Mouse (Mus musculus) testis, postnatal 10 days (tissue): Measurements from ENCODE around the gene Elp6.
"Not testable (repeated sequence)": the region's sequence is repeated elsewhere in the genome, so short reads cannot be mapped to it uniquely, and the experiment has no call there.

ENCODE experiments used
- DNase-seq: peaks from one replicate; pipeline ENCODE4 v3.0.0; 2021; ENCODE audit warnings: low spot score

The Elp6 gene

DNA sequence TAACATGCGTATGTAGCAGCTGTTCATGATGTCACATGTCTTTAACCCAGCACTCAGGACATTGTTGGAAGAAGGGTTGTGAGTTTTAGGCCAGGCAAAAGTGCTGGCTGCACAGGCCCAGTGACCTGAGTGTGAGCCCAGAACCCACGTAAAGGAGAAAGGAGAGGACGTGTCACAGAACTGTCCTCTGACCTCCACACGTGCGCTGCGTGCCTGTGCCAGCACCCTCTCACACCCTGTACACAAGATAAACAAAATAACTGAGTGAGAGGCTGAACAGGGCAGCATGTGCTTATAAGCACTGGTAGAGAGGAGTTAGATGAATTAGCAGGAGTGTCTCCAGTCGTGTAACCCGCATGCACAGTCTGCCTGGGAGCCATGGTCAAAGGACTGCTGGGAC lies 11.5 kb downstream of the Elp6 start:
- no peak for DNase-seq

DNA sequence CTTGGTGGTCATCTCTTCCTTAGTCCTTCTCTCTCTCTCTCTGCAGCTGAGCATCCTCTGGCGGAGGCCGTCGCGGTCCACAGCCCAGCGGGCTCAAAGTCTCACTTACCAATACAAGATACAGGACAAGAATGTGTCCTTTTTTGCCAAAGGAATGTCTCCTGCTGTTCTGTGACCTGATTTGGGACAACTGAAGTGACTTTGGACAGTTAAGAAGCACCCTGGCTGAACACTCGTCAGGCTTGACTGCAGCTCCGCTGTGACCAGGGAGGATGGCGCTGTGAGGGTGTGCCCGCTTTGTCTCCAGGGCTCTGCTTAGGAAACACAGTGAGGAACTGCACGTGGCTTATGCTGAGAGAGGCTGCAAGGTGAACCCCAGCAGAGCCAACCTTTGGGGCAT lies 15.8 kb downstream of the Elp6 start:
- DNase-seq = no peak

DNA sequence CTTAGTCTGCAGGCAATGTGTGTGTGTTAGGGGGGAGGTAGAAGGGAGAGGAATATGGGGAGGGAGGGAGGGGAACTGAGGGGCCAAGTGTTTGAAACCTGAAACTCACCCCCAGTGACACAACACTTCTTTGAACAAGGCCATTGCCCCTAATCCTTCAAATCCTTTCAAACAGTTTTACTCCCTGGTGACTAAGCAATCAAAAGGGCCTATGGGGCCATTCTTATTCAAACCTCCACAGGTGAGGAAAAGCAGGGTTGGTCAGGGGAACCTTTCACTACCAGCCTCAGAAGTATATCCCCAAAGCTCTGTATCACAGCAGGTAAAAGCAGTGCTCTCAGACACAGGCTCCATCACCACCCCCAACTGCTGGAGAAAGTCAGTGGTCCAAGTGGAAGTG lies 18.0 kb downstream of the Elp6 start:
- DNase-seq = no peak

DNA sequence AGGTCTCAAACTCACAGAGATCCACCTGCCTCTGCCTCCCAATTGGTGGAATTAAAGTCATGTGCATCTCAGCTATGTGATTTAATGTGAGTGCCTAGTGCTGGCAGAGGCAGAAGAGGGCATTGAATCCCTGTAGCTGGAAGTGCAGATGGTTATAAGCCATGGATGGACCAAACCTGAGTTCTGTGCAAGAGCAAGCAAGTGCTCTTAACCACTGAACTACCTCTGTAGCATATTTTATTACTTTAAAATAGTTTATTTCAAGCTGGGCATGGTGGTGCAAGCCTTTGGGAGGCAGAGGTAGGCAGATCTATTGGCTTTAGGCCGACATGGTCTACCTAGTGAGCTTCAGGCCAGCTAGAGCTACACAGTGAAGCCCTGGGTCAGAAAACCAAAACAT lies 19.2 kb downstream of the Elp6 start:
- no peak for DNase-seq

DNA sequence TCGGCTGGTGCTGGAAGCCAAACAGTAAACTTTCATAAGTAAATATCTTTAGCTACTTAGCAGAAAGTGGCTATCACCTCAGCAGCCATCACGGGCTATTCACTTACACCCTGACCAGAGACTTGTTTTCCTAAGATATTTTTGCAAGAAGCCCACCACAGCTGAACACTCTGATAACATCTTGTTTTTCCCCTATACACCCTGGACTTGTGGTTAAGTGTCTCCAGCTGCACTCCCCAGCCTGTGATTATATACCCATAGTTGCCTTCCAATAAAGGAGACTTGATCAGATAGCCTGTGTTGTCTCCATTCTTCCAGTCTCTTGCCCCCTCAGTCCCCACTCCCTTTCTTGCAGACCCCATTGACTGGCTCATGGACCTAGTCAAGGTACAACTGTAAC lies 23.2 kb downstream of the Elp6 start:
- no peak for DNase-seq

DNA sequence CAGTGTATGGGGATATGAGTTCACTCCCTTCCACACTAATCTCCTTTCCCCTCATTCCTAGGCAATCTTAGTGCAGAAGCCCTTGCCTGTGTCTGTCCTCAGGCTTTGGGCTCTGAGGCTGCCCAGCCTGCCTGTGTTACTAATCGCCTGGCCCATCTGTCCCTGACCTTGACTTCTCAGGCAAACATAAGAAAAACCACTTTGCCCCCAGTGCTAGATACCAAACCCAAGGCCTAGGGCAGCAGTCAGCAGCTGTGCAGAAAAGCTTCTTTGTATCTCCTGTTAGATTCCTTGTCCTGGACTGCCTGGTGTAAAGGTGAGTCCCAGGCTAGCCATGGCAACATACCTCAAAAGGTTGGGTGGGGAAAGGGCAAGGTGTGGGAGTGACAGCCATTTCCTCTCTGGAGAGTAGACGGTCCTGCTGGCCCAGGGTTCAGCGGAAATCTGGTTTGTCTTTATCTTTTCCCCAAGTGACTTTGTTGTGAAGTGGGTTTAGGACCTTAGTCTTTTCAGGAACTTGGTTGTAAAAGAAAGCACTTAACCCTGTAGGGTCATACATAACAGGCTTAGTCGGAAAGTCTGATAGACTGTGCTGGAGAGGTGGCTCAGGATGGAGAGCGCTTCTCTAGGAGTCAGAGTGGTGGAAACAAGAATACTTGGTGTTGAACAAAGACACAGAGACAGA lies 24.1 kb downstream of the Elp6 start:
- DNase-seq = no peak

DNA sequence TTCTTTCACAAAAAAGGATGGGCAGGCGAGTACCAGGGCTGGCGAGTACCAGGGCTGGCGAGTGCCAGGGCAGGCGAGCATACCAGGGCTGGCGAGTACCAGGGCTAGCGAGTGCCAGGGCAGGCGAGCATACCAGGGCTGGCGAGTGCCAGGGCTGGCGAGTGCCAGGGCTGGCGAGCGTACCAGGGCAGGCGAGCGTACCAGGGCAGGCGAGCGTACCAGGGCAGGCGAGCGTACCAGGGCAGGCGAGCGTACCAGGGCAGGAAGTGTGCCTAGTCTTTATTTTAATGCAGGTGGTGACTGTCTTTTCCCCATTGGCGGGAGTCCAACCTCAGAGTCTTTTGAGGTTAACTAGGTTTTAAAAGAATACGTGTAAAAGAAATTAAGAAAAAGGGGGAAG lies 24.7 kb downstream of the Elp6 start:
- no peak for DNase-seq

DNA sequence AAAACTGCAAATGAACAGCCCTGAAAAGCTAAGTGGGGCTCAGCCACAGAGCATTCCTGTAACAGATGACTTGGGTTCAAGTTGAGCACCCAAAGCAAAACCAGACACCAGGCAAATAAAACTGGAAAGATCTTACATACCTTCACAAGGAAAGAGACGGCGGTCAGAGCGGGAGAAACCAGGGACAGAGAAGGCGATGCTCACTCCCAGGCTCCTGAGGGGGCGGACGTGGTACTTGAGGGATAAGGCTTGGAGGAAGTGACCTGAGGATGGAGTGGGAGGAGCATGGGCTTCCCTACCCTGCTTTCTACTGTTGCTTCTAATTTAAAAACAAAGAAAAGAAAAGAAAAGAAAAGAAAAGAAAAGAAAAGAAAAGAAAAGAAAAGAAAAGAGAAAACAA lies 25.4 kb downstream of the Elp6 start:
- no peak for DNase-seq

DNA sequence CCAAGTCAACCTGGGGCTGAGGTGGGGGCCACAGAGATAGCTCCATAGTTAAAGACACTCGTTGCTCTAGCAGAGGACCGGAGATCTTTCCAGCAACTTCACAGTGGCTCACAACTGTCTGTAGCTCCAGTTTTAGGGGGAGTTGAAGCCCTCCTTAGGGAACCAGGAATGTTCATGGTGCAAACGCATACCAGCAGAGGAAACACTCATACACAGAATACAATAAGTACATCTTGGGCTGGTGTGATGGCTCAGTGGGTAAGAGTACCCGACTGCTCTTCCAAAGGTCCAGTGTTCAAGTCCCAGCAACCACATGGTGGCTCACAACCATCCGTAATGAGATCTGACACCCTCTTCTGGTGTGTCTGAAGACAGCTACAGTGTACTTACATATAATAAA lies 25.9 kb downstream of the Elp6 start:
- not testable (repeated sequence) for DNase-seq

DNA sequence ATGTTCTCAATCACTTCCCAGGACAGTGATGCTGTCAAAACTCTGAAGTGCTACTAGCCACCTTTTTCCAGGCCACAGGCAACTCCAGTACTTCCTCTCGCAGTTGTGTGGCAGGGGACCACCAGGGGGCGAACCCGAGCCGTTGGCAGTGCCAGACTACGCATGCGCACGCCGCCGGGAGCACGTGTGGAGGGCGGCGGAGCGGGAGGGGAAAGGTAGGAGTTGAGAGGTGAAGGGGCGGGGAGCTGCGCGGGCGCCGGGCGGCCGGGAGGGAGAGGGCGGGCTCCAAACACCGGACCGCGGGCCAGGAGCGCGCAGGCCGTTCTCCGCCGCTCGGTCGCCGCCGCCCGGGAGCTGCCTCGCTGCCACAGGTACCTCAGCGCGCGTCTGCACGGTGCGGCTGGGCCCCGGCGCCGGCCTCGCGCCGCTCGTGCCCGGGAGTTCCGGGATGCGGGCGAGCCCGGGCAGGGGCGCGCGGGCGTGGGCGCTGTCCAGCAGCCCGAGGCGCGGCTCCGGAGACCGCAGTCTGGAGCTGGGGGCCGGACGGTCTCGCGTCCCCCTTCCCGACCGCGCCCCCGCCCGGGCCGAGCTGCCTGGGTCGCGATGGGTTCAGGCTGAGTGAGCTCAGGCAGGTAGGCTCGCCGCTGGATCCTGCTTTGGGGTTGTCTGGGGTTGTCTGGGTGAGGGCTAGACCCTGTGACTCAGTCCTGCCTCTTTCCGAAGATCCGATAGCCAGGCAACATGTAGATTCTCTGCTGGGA lies 28.3 kb downstream of the Elp6 start, which contains the start of gene Scap:
Scap (plus strand) TSS at position 154 of the 761 bp plus-strand sequence.
- peak; percentile 99 for DNase-seq

DNA sequence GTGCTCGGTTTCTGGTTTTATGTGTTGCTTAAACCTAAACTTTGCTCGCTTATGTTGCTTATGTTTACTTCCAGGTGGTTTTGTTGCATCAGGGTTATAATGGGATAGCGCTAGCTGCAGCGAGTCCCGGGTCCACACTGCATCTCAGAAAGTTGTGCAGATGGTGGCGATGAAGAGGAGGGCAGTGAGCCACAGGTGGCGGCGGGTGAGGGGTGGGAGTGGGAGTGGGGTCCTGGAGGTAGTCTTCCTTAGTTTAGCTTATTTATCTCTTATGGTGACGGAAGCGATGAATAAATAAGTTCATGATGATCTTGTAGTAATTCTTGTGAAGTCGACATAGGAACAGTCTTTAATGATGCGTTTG lies 28.9 kb downstream of the Elp6 start:
- DNase-seq = no peak

DNA sequence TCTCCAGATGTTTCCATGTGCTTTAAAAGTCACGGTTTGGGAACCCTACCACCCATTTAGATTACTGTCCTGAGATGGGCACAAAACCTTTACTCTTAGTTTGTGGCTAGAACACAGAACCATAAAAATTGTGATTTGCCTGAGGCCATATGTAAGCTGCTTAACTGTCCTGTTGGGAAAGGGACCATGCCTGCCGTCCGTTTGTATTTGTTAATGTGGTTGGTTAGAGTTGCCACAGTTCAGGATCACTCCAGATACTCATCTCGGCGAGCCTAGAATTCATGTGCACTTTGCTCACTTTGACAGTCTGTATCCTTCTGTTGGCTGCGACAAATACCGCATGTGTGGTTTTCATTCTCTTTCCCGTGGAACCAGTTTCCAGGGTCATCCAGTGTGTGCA lies 29.9 kb downstream of the Elp6 start:
- no peak for DNase-seq

DNA sequence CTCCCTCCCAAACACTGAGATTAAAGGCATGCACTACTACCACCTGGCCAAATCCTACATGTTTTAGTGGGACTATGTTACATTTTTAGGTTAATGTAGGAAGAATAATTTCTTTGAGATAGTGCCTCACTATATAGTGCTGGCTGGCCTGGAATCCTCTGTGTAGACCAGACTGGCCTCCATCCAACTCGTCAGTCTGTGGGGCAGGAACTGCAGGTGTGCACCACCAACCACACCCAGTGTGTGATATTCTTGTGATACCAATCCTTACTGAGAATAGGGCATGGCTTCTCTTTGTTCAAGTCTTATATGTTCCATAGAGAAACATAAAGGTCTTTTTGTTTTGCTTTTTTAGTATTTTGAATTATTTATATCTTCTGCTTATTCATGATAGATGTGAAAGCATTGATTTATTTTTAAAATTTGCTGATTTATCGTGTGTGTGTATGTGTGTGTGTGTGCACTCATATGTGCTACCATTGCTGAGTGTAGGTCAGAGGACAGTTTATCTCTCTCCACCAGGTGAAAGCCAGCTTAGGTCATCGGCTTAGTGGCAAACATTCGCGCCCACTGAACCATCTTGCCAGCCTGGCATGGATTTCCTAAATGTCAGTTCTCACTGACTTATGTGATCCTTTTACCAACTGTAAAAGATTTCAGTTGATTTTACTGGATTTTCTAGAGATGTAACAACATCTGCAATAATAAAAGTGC lies 35.2 kb downstream of the Elp6 start:
- DNase-seq = no peak

DNA sequence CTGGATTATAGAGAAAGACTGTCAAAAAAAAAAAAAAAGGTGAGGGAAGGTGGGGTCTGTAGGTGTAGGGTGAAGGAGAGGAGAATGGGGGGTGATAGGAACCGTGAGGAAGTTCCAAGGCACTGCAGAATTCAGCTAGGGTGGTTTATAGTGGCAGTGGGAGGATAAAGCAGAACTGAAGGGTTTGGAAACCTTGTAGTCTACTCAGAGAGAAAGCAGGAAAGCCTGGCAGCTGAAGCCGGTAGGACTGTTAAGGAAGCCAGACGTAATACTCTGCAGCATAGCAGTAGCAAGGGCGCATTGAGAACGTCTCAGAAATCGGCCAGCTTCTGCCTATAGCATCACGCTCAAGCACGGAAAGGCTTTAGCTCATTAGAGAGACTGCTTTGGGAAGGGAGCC lies 37.0 kb downstream of the Elp6 start:
- no peak for DNase-seq

DNA sequence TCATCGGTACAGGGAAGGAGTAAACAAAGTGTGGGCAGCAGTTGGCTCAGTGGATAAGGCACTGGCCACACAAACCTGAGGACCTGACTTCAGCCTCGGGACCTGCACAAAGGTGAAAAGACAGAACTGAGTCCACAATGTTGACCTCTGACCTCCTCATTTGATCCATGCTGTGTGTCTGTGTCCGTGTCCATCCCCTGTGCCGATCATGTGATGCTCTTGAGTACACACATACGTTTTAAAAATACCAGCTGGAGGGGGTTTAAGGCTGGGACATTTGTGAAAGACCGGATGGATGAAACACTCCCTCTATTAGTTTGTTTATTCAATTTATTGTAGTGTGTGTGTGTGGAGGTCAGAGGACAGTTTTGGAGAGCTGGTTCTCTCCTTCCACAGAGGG lies 38.8 kb downstream of the Elp6 start:
- DNase-seq = no peak

DNA sequence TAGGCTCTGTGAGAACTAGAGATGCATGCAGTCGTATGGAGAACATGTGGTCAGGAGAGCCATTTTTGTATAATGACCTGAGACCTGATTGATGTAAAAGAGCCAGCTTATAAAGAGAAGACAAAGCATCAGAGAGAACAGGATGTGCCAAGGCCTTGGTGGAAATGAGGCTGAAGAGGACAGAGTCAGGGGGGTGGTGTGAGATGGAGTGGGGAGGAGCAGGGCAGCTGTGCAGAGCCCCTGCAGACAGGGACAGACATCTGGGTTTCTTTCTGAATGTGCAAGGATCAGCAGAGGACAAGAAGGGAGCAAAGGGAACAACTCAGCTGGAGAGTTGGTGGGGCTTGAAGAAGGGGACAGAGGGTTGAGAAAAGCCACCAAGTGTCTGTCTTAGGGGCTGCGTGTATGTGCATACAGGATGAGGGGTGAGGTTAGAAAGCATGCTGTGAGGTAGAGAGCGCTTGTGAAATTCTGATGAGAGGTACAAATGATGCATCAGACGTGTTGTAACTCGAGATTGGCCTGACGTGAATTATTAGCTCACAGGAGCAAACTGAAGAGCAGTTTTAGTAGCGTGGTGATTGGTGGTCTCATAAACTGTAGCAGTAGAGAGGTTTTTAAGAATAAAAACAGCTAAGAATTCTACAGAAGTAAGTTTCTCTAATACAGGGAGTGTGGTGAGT lies 40.2 kb downstream of the Elp6 start:
- no peak for DNase-seq

DNA sequence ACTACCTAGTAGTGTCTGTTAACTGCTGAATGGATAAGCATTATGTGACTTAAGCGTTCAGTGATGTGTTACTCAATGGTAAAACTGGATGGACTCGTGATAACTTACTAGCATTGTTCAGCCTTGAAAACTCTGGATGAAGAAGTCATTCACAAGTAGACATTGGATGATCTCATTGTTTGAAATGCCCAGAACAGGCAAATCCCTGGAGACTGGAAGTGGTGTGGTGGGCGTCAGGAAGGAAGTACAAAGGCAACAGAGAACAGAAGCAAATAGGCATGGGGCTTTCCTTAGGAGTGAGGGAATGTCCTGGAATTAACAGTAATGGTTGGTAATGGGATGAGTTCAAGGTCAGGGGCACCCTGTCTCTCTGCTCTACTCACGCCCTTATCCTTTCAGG lies 43.9 kb downstream of the Elp6 start:
- no peak for DNase-seq

DNA sequence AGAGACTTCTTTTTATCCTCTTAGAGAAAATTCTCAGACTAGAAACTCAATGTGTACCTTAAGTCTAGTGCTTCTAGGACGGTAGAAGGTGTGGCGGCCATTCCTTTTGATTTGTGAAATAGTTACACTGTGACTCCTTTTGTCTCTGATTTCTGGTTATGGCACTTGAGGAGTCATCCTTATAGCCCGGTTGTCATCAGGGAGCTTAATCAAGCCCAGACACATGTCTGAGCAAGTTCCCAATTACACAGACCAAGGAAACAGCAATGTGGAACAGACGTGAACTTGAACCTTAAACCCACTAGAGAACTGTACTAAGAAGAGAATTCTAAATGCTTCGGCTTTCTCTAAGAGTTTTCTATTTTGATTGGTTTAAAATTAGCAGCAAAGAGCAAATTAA lies 45.2 kb downstream of the Elp6 start:
- no peak for DNase-seq

DNA sequence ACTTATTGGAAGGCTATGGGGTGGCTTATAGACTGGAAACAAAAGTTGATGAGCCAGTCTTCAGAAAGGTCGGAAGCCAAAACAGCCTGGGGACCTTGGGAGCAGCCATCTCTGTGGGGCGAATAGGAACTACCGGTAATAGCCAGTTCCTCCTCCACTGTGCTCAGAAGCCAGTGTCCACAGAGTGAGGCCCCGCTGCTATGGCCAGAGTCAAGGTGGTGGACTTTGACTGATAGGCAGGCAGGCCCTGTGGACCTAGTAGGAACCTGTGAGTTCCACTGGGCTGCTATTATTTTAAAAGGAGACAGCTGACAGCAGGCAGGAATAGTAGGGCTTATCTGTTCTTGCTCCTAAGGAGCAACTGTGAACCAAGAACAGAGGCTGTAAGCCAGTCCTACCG lies 45.6 kb downstream of the Elp6 start:
- DNase-seq = no peak

DNA sequence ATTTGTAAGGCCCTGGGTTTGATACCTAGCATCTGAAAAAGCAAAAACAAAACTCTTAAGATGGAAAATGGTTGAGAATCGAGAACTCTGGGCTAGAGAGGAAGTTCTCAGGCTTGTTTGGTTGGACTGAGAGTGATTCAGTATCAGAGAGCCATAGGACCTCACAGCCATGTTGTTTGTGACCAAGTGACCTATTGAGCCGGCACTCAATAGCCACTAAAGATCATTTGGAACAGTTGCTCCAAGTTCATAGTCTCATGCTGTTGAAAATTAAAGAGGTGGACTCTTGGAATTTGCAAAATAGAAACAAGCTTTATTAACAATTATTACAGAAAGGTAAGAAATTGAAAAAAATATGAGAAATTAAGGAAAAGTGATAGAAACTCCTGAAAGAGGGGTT lies 46.4 kb downstream of the Elp6 start:
- no peak for DNase-seq

DNA sequence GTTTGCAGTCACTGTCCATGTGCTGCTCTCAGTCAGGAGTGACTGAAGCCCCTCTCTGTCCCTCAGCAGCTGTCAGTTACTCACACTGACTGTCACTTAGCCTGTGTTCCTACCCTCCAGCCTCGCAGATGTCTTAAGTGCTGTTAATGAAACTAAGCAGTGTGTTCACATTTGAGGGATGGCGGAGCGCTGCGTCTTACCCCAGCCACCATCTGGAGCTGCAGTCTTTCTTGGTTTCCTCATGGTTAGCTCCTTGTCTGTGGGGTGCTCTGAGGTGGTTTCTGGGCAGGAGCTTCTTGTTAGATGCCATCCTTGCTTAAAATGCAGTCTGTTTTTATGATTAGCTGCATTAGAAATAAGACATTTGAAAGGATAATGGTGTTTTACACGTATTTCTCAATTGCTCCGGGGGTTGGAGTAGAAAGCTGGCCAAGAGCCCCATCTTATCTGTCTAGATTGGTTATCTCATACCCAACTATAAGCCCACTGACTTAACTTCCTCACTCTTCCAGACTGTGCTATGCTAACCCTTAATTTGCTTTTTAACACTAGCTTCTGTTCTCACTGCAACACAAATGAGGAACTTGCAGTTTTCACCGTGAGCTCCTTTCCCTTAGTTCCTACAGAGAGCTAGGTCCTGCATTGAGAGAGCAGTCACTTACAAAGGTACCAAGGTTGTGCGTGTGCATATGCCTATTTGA lies 47.1 kb downstream of the Elp6 start:
- no peak for DNase-seq

DNA sequence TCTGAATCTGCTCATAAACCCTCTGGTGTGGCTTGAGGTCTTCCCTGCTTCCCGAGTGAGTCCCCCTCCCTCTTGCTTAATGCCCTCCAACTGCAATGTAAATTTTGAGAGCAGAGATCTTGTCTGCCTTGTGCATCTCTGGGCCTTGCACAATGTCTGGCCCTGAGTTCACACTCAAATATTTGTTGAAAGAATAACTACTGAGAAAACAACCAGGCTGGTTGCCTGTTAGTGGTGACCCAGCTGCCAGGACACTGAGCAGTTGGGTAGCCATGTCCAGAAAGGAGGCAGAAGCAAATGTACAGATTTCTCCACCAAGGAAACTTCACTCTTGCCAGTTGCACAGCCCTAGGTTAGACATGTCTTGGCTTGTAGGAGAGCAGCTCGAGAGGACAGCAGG lies 53.4 kb downstream of the Elp6 start:
- DNase-seq = no peak
